Mouse (Mus musculus) left cerebral cortex, adult 18-20 months (tissue): ENCODE measurements around the gene Tmem115. TPM values are rescaled to one million over a fixed set of nuclear protein-coding genes. Genes with fewer than 3 reads are reported as not detected.

ENCODE experiments used
- total RNA-seq, 2 experiments: library from RNA; stranded (reverse); gene quantifications; 2 replicates each; pipeline ENCODE4 v1.2.3; 2021

The Tmem115 gene
- total RNA-seq, 2 experiments from 2014 or later = 36.0 to 38.5 TPM

Other genes with a start within 250 kb of the Tmem115 start
- 1 to 10 TPM; 3.3 to 4.3 TPM for gene Mapkapk3, start 244.1 kb upstream of the Tmem115 start, total RNA-seq
- 1 to 10 TPM; 6.9 to 9.1 TPM for gene Cish, start 237.9 kb upstream of the Tmem115 start, total RNA-seq
- 10 to 100 TPM; 14.7 to 16.8 TPM for gene Hemk1, start 195.6 kb upstream of the Tmem115 start, total RNA-seq
- gene 6430571L13Rik, start 193.3 kb upstream of the Tmem115 start, total RNA-seq = 1 to 10 TPM; 4.1 to 4.2 TPM
- gene Cacna2d2, start 134.3 kb upstream of the Tmem115 start, total RNA-seq = 10 to 100 TPM; 24.3 to 29.7 TPM
- 10 to 100 TPM; 14.3 to 16.2 TPM for gene Cyb561d2, start 8.2 kb downstream of the Tmem115 start, total RNA-seq
- 10 to 100 TPM; 42.2 to 43.6 TPM for gene Nprl2, start 8.3 kb downstream of the Tmem115 start, total RNA-seq
- gene Zmynd10, start 13.4 kb downstream of the Tmem115 start, total RNA-seq = 1 to 10 TPM; 6.1 to 7.2 TPM
- gene Rassf1, start 17.6 kb downstream of the Tmem115 start, total RNA-seq = 10 to 100 TPM; 19.5 to 20.3 TPM
- gene Tusc2, start 29.3 kb downstream of the Tmem115 start, total RNA-seq = 100 to 1,000 TPM; 104 to 108 TPM
- 10 to 100 TPM; 13.0 to 15.5 TPM for gene Hyal2, start 34.0 kb downstream of the Tmem115 start, total RNA-seq
- gene Hyal1, start 43.0 kb downstream of the Tmem115 start, total RNA-seq = 1 to 10 TPM; 6.3 to 7.2 TPM
- 10 to 100 TPM; 10.1 to 13.4 TPM for gene Naa80, start 44.9 kb downstream of the Tmem115 start, total RNA-seq
- gene Hyal3, start 46.9 kb downstream of the Tmem115 start, total RNA-seq = 1 to 10 TPM; 1.6 TPM
- 10 to 100 TPM; 11.3 to 11.9 TPM for gene Ifrd2, start 53.7 kb downstream of the Tmem115 start, total RNA-seq
- gene Sema3b, start 75.3 kb downstream of the Tmem115 start, total RNA-seq = 1 to 10 TPM; 3.5 to 4.5 TPM
- 100 to 1,000 TPM; 222 to 239 TPM for gene Gnai2, start 101.4 kb downstream of the Tmem115 start, total RNA-seq
- gene Slc38a3, start 135.6 kb downstream of the Tmem115 start, total RNA-seq = 10 to 100 TPM; 66.6 to 84.4 TPM
- gene Gnat1, start 145.8 kb downstream of the Tmem115 start, total RNA-seq = under 1 TPM; 0.35 to 0.73 TPM
- 10 to 100 TPM; 13.1 to 13.9 TPM for gene Sema3f, start 176.5 kb downstream of the Tmem115 start, total RNA-seq
- gene Rbm5, start 237.1 kb downstream of the Tmem115 start, total RNA-seq = 100 to 1,000 TPM; 120 to 133 TPM